Mouse (Mus musculus) spleen, adult 2 months (tissue): ENCODE measurements at regions not wholly inside any gene's neighbourhood (a gene's known extent, or its start where the extent isn't known, plus 50 kb on each side); places are given as distances from the start of the nearest gene placed in this dataset.

Experiments used
- DNase-seq, 2 experiments: peaks; one replicate each; pipeline versions ENCODE4 v3.0.0 to v3.0.0-alpha.2; 2012 to 2021; ENCODE audit warnings: low spot score in 2 of 2, low read depth in 1 of 2
- H3K27ac ChIP-seq: fragments of 200-500 bp; 2 replicates; pipeline ENCODE4 v1.5.1; 2012; ENCODE audit warnings: low read length, inconsistent platforms; ENCODE audit not compliant: insufficient read depth
- H3K27me3 ChIP-seq: fragments of 200-500 bp; 2 replicates; pipeline ENCODE4 v1.6.1; 2012; ENCODE audit warnings: mild to moderate bottlenecking, moderate library complexity, low read length, inconsistent platforms; ENCODE audit not compliant: control insufficient read depth, insufficient read depth
- H3K36me3 ChIP-seq: fragments of 200-500 bp; 2 replicates; pipeline ENCODE4 v1.6.1; 2012; ENCODE audit warnings: mild to moderate bottlenecking, low read length, inconsistent platforms; ENCODE audit not compliant: control insufficient read depth, insufficient read depth
- H3K4me1 ChIP-seq: fragments of 200-500 bp; 2 replicates; pipeline ENCODE4 v1.6.1; 2011; ENCODE audit warnings: inconsistent platforms; ENCODE audit not compliant: control insufficient read depth, insufficient read depth, insufficient read length
- H3K4me3 ChIP-seq: fragments of 200-500 bp; 2 replicates; pipeline ENCODE4 v1.5.1; 2011; ENCODE audit warnings: mild to moderate bottlenecking, inconsistent platforms; ENCODE audit not compliant: insufficient read depth, insufficient read length; ENCODE audit errors: extremely low read depth
- CTCF ChIP-seq: fragments of 200-500 bp; IDR thresholded peaks from 2 replicates; pipeline ENCODE4 v1.5.1; 2011; ENCODE audit warnings: mild to moderate bottlenecking, inconsistent platforms; ENCODE audit not compliant: insufficient read depth, insufficient read length, insufficient replicate concordance; ENCODE audit errors: extremely low read depth
- POLR2A ChIP-seq: fragments of 200-500 bp; IDR thresholded peaks from 2 replicates; pipeline ENCODE4 v1.6.1; 2011; ENCODE audit warnings: low read depth, low read length, inconsistent platforms
- whole genome bisulfite sequencing: fragments of 180-500 bp; shearing (Covaris S2); methylation state at CpG from one replicate; pipeline ENCODE4 v1.1.7; 2018; 5-methylcytosine and 5-hydroxymethylcytosine counted together

DNA sequence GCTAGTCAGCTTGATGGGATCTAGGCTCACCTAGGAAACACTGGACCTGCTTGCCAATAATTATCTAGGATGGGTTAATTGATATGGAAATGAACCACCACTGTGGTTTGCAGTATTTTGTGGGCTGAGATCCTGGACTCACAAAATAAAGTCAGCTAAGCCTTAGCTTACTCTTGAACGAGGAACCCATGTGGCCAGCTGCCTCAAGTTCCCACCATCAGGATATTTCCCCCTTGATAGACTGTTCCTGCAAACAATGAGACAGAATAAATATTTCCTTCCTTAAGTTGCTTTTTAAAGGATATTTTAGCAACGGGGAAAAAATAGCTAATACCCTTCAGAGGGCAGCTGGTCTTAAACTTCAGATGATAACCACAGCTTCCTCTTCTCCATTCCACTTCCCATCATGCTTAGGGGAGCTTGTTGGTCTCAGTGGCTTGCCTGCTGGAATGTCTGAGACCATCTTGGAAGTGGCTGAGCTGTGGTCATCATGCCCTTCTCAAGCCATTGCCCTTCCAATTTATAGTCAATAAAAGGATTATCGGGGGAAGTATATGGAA lies 913.7 kb upstream of the Lrrc6 start:
- Histone ChIP-seq H3K4me3 (no peak overlapping the region), H3K36me3 (no peaks in the 10 kb centered on the region), H3K27me3 (no peaks in the 10 kb centered on the region), H3K27ac (no peak overlapping the region), H3K4me1 (peaks cover 6% of the 10 kb centered on the region)
- DNase-seq = no peak
- TF ChIP-seq POLR2A = no peak
- no peak for TF ChIP-seq CTCF
- WGBS = 43% methylated on average over 3 of the region's 3 CpGs

DNA sequence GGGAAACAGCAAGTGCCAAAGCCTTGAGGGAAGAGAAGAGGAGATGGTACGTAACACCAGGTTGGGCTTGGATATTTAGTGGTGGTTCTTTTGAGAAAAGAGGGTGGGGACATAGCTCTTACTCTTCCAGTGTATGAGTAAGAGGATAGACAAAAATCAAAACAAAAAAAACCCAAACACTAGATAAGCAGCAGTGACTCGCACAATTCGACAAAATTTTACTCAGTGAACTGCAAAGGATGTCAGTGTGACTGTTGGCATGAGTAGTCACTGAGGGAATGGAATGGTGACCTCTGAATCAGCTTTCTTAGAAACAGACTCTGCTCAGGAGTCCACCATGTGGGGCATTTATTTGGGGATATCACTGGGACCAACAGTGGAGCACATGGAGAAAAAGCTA lies 912.9 kb upstream of the Lrrc6 start:
- Histone ChIP-seq H3K4me3 (no peak overlapping the region), H3K4me1 (peaks cover 6% of the 10 kb centered on the region), H3K36me3 (no peaks in the 10 kb centered on the region), H3K27me3 (no peaks in the 10 kb centered on the region), H3K27ac (no peak overlapping the region)
- WGBS = 80% methylated on average over 3 of the region's 3 CpGs
- no peak for DNase-seq
- no peak for TF ChIP-seq CTCF
- no peak for TF ChIP-seq POLR2A

DNA sequence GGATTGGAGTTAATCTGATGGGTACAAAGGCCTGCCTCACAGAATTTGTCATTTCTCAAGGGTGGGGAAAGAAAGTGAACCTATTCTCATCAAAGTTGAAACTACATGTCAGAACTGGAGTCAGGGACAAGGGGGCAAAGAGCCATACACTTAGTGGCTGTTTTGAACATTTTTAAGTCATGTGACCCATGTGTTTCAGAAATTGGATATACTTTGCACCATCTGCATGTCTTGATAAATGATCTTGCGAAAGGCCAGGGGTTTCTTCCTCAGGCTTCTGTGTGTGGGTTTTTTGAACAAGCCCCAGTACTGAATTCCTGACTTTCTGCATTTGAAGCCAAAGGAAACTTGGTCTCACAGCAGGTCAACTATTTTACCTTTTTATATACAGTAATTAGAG lies 911.7 kb upstream of the Lrrc6 start:
- 94% methylated on average over 1 of the region's 1 CpGs for WGBS
- Histone ChIP-seq H3K4me3 (no peak overlapping the region), H3K4me1 (peaks cover 6% of the 10 kb centered on the region), H3K27ac (no peak overlapping the region), H3K27me3 (no peaks in the 10 kb centered on the region), H3K36me3 (no peaks in the 10 kb centered on the region)
- DNase-seq = no peak
- no peak for TF ChIP-seq CTCF
- no peak for TF ChIP-seq POLR2A

DNA sequence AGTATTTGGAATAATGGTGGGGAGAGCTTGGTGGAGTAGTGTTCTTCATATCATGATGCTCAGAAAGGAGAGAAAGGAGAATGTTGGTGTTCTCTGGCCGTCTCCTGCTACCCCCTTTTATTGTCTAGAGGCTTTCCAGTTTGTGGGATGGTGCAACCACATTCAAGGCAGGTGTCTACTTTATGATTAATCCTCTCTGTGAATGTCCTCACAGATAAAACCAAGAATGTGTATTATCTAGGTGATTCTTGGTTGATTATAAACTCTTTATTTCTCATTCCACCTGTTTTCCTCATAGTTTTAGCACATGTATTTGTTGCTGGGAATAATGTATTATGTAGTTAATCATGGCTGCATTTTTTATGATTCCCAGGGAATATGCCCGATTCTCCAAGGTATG lies 910.9 kb upstream of the Lrrc6 start:
- H3K27me3 ChIP-seq = no peaks in the 10 kb centered on the region
- no peak for DNase-seq
- no peak overlapping the region for H3K27ac ChIP-seq
- H3K36me3 ChIP-seq = no peaks in the 10 kb centered on the region
- no peak for TF ChIP-seq CTCF
- no peak for TF ChIP-seq POLR2A
- no peak overlapping the region for H3K4me3 ChIP-seq
- peaks cover 6% of the 10 kb centered on the region for H3K4me1 ChIP-seq
- 88% methylated on average over 2 of the region's 2 CpGs for WGBS

DNA sequence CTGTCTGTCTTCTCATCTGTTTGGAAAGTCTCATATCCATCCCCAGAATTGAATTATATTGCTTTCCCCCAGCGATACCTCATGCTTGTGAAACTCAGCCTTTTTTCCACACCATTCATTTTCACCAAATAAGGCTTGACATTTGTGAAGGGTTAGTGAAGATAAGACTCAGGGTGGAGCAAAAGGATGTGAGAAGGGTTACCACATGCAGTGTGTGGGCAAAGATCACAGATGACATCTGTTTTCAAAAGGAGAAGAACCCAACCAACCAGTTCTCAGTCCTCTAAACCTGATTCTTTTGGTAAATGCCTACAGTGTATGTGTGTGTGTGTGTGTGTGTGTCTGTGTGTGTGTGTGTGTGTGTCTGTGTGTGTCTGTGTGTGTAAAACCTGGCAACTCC lies 909.3 kb upstream of the Lrrc6 start:
- H3K4me3 ChIP-seq = no peak overlapping the region
- no peaks in the 10 kb centered on the region for H3K36me3 ChIP-seq
- WGBS = 10% methylated on average over 1 of the region's 1 CpGs
- DNase-seq = peak; percentile 5 to 59
- no peak for TF ChIP-seq CTCF
- TF ChIP-seq POLR2A = no peak
- H3K27me3 ChIP-seq = no peaks in the 10 kb centered on the region
- H3K27ac ChIP-seq = peak overlapping the region; percentile 50; the same call in 1 of the 2 replicates
- H3K4me1 ChIP-seq = peaks cover 6% of the 10 kb centered on the region

DNA sequence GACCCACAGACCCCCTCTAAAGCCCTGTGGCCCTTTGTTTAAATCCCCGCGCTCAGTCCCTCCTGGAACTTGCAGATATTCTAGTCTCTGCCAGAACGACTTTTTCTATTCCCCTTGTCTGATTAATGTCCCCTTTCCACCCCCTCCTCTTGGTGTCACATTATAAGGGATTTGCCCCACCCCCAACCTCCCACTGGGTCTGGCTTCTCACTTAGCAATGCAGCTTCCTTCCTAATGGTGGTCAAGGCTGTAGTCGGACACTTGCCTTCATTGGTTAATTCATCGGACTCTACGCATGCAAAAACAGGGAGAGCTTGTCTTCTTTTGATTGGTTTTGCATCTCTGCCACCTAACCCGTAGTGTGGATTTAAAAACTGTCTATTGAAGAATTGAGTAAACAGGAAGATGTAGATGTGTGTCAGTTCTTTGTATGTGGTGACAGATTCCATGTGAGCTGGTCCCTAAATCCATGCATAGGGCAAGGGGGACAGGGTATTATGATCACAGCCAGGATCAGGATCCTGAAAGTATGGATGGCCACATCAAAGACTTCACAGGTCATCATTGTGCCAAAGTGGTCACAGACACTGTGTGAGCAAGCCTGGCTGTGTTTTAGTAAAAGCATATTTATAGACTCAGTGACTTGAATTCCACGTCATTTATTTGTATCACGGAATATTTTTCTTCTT lies 908.3 kb upstream of the Lrrc6 start:
- no peak overlapping the region for H3K27ac ChIP-seq
- no peaks in the 10 kb centered on the region for H3K27me3 ChIP-seq
- peaks cover 4% of the 10 kb centered on the region for H3K4me1 ChIP-seq
- WGBS = 78% methylated on average over 9 of the region's 9 CpGs
- H3K36me3 ChIP-seq = no peaks in the 10 kb centered on the region
- TF ChIP-seq POLR2A (no peak), CTCF (no peak)
- no peak for DNase-seq
- H3K4me3 ChIP-seq = no peak overlapping the region

DNA sequence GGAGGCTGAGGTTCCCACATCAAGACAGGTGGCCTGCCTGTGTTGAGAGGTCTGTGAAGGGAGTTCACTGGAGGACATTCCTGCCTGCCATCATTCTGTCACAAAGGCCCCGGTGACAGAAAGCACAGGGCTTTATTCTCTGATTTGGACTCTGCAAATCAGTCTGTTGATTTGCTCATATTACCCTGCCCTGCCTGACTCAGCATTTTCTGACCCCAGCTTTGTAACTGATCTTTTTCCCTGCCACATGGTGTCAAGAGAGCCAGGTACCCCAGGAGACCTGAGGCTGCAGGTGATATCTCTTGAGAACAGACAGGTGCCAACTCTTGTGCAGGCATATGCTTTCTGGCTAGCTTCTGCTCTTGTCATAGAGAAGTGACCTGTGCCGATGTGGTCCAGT lies 906.5 kb upstream of the Lrrc6 start:
- no peak for DNase-seq
- Histone ChIP-seq H3K27ac (no peak overlapping the region), H3K4me3 (no peak overlapping the region), H3K27me3 (no peaks in the 10 kb centered on the region), H3K4me1 (peaks cover 2% of the 10 kb centered on the region), H3K36me3 (no peaks in the 10 kb centered on the region)
- TF ChIP-seq CTCF (no peak), POLR2A (no peak)
- WGBS = 65% methylated on average over 2 of the region's 2 CpGs
